Mouse (Mus musculus) gastrocnemius, postnatal 36 days (tissue): ENCODE results near the gene Cep131. TPM values are rescaled to one million over a fixed set of nuclear protein-coding genes. Genes with fewer than 3 reads are reported as not detected.

Source experiments
- DNase-seq, 2 experiments: peaks; one replicate each; pipeline ENCODE4 v3.0.0; 2022
- intact Hi-C: fragments of 180-260 bp; cut with DNase I; formaldehyde crosslinking; loops from one replicate; pipeline ENCODE4 v1.15.1; 2025
- total RNA-seq, 2 experiments: library from RNA; stranded (reverse); gene quantifications; 2 replicates each; pipeline ENCODE4 v1.2.3; 2021

Cep131 gene
- total RNA-seq, 2 experiments from 2014 or later: 6.6 to 8.0 TPM

- no peak for DNase-seq
- intact Hi-C loops: no loop called here
Measured at GRCm38 (mm10) chr11:120055953-120056732, 30.5 kb downstream of the Cep131 start.

- no peak for DNase-seq
- intact Hi-C loops: no loop called here
Measured at GRCm38 (mm10) chr11:120053846-120054245, 32.8 kb downstream of the Cep131 start.

GRCm38 (mm10) chr11:120052274-120052673 lies 34.4 kb downstream of the Cep131 start:
- no peak for DNase-seq
- intact Hi-C loops: no loop called here

GRCm38 (mm10) chr11:120051124-120051811 lies 35.4 kb downstream of the Cep131 start:
- no peak for DNase-seq
- intact Hi-C loops: no loop called here

GRCm38 (mm10) chr11:120049067-120049466 lies 37.6 kb downstream of the Cep131 start:
- intact Hi-C loops: no loop called here
- DNase-seq: no peak

GRCm38 (mm10) chr11:120048252-120048556 lies 38.4 kb downstream of the Cep131 start:
- DNase-seq: no peak
- intact Hi-C loops: no loop called here

GRCm38 (mm10) chr11:120047531-120048251 lies 38.9 kb downstream of the Cep131 start:
- intact Hi-C loops: no loop called here
- no peak for DNase-seq

GRCm38 (mm10) chr11:120046553-120047191 lies 40.0 kb downstream of the Cep131 start, which contains the start of gene Aatk:
Gene Aatk (minus strand): TSS chr11:120047167.
- DNase-seq: no peak
- intact Hi-C loops: no loop called here

GRCm38 (mm10) chr11:120045839-120046552 lies 40.6 kb downstream of the Cep131 start:
- intact Hi-C loops: no loop called here
- DNase-seq: no peak

GRCm38 (mm10) chr11:120045341-120045740 lies 41.3 kb downstream of the Cep131 start:
- DNase-seq: no peak
- intact Hi-C loops: no loop called here

- DNase-seq: no peak
- intact Hi-C loops: no loop called here
Measured at GRCm38 (mm10) chr11:120042141-120042838, 44.3 kb downstream of the Cep131 start.

- DNase-seq: peak; percentile 55 to 72
Measured at GRCm38 (mm10) chr11:120041191-120042123, 45.2 kb downstream of the Cep131 start.

GRCm38 (mm10) chr11:120040440-120040839 lies 46.2 kb downstream of the Cep131 start:
- no peak for DNase-seq
- intact Hi-C loops: no loop called here

More at GRCm38 (mm10) chr11:120041191-120042123, 45.2 kb downstream of the Cep131 start:
- intact Hi-C loops: no loop called here

GRCm38 (mm10) chr11:120039581-120039980 lies 47.0 kb downstream of the Cep131 start:
- intact Hi-C loops: no loop called here
- no peak for DNase-seq

- intact Hi-C loops: no loop called here
- no peak for DNase-seq
Measured at GRCm38 (mm10) chr11:120034762-120035161, 51.9 kb downstream of the Cep131 start.

- intact Hi-C loops: no loop called here
- DNase-seq: no peak
Measured at GRCm38 (mm10) chr11:120034306-120034705, 52.3 kb downstream of the Cep131 start.

- no peak for DNase-seq
- intact Hi-C loops: no loop called here
Measured at GRCm38 (mm10) chr11:120033473-120033872, 53.2 kb downstream of the Cep131 start.

GRCm38 (mm10) chr11:120032052-120032451 lies 54.6 kb downstream of the Cep131 start:
- intact Hi-C loops: no loop called here
- no peak for DNase-seq
